Mouse (Mus musculus) thymus, adult 18-20 months (tissue): ENCODE data around the gene Gfy.
"Not testable (repeated sequence)": the region's sequence is repeated elsewhere in the genome, so short reads cannot be mapped to it uniquely, and the experiment has no call there.

Experiments
- DNase-seq, 2 experiments: peaks; one replicate each; pipeline ENCODE4 v3.0.0; 2022; ENCODE audit warnings: mixed read lengths in 2 of 2

Gfy gene

GRCm38 (mm10) chr7:45192585-45193310, 13.4 kb upstream of the Gfy start:
- DNase-seq = no peak

- no peak for DNase-seq
These were observed 12.5 kb upstream of the Gfy start for GRCm38 (mm10) chr7:45191803-45192363.

- DNase-seq = no peak
These were observed 11.8 kb upstream of the Gfy start for GRCm38 (mm10) chr7:45191161-45191560.

GRCm38 (mm10) chr7:45190186-45190585, 10.8 kb upstream of the Gfy start:
- DNase-seq = no peak

- no peak for DNase-seq
These were observed 10.2 kb upstream of the Gfy start for GRCm38 (mm10) chr7:45189600-45189999.

GRCm38 (mm10) chr7:45185921-45186320, 6.6 kb upstream of the Gfy start:
- no peak for DNase-seq

GRCm38 (mm10) chr7:45183672-45184071, 4.3 kb upstream of the Gfy start:
- no peak for DNase-seq

GRCm38 (mm10) chr7:45182606-45183005, 3.2 kb upstream of the Gfy start:
- no peak for DNase-seq

GRCm38 (mm10) chr7:45182199-45182601, 2.8 kb upstream of the Gfy start:
- peak; percentile 82 for DNase-seq

- DNase-seq = no peak
These were observed 2.2 kb upstream of the Gfy start for GRCm38 (mm10) chr7:45181540-45181939.

GRCm38 (mm10) chr7:45180896-45181477, 1.6 kb upstream of the Gfy start, which contains the start of gene Pth2:
Pth2 (plus strand) TSS chr7:45180995.
- no peak for DNase-seq

GRCm38 (mm10) chr7:45178550-45178949, 819 bp downstream of the Gfy start:
- no peak for DNase-seq

- DNase-seq = no peak
These were observed 3.0 kb downstream of the Gfy start for GRCm38 (mm10) chr7:45176356-45176755.

GRCm38 (mm10) chr7:45175929-45176328, 3.4 kb downstream of the Gfy start:
- DNase-seq = no peak

GRCm38 (mm10) chr7:45175398-45175797, 4.0 kb downstream of the Gfy start:
- DNase-seq = no peak

GRCm38 (mm10) chr7:45174567-45175280, 4.6 kb downstream of the Gfy start:
- no peak for DNase-seq

GRCm38 (mm10) chr7:45173772-45174171, 5.6 kb downstream of the Gfy start:
- not testable (repeated sequence) for DNase-seq

- no peak for DNase-seq
These were observed 6.4 kb downstream of the Gfy start for GRCm38 (mm10) chr7:45172974-45173373.

- no peak for DNase-seq
These were observed 9.9 kb downstream of the Gfy start for GRCm38 (mm10) chr7:45169495-45169894.

GRCm38 (mm10) chr7:45168656-45169055, 10.7 kb downstream of the Gfy start:
- no peak for DNase-seq

GRCm38 (mm10) chr7:45167761-45168445, 11.5 kb downstream of the Gfy start:
- DNase-seq = no peak

- no peak for DNase-seq
These were observed 12.4 kb downstream of the Gfy start for GRCm38 (mm10) chr7:45166950-45167401.

- DNase-seq = no peak
These were observed 13.7 kb downstream of the Gfy start for GRCm38 (mm10) chr7:45165701-45166100.
